Mouse (Mus musculus) NIH3T3 (cell line): ENCODE results near the gene Ebp.

ENCODE experiments used
- DNase-seq: peaks from one replicate; pipeline ENCODE4 v3.0.0-alpha.2; 2012; ENCODE audit warnings: low read depth

Gene Ebp

DNA sequence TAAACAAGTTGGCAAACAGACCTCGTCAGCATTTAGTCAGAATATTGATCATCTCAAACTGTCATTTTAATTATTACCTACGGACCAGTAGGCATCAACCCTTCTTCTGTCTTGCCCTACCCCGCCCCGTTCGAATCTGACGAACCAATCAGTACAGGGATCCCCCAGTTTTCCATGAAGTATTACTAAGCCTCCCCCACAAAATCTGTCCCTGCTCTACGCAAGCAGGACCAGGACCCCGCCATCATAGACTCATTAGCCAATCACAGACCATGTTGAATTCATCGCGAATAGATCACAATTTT is at the start of gene Ebp:
TSS of gene Ebp (minus strand) at position 94 of the 305 bp plus-strand sequence.
- DNase-seq: no peak

DNA sequence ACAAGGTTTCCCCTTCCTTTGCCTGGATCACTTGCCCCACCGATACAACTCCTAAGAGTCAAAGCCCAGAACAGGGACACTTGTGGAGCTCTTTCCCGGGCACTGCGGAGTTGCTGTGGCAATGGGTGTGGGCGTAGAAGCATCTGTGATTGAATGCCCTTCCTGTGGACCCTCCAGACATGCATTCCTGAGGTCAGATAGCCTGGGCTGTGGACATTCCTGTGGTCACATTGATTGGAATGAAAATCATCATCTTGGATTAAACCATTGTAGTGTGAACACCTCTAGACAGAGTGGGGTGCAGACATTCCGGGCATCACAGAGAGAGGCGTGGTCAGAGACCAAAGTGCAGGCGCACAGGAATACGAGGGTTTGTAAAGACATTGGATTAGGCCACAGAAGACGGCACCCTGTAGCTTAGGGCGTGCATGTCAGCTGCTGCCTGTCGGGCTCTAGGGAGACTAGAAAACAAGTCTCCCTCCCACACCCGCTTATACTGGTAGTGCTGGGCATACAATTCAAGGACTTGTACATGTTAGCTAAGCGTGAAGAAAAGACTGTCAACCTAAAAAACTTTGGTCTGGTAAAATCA is 45.6 kb upstream of the Ebp start:
- DNase-seq: peak; percentile 44

DNA sequence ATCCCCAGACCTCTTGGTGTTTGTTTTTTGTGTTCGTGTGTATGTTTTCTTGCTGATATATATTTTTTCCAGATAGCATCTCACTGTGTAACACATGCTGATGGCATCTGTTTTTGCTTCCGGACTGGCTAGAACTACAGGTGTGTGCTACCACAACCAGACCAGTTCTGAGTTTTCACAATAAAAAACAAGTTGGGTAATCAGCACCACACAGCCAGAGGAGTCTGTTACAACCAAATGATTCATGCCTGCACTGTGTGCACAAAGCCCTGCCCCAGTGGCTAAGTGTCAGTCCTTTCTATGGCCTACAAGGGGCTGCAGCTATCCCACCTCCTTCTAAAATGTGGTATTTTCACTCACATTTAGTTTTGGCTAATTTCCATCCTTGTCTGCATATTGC is 43.4 kb upstream of the Ebp start:
- peak; percentile 54 for DNase-seq

DNA sequence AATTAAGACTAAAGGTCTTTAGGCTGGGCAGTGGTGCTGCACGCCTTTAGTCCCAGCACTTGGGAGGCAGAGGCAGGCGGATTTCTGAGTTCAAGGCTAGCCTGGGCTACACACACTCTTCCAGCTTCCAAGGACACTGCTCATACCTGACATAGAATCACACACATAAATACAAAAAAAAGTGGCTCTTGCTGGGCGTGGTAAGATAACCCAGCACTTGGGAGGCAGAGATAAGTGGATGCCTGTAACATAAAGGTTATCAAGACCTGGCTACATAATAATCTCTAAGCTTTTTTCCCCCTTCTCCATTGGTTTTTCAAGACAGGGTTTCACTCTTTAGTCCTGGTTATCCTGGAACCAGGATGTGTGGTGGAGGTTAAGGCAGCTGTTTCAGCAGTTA is 40.3 kb upstream of the Ebp start:
- DNase-seq: no peak

DNA sequence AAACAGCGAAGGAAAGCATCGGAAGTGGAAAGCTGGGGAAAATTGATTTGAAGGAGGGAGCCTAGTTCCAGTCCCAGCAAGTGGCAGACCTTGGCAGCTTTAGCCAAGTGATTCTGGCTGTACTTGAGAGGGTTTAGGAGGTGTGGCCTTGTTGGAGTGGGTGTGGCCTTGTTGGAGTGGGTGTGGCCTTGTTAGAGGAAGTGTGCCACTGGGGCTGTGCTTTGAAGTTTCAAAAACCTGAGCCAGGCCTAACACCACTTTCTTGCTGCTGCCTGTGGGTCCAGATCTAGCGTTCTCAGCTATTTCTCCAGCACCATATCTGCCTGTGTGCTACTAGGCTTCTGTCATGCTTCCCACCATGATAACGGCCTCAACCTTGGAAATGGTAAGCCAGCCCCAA is 37.0 kb upstream of the Ebp start:
- DNase-seq: peak; percentile 14

DNA sequence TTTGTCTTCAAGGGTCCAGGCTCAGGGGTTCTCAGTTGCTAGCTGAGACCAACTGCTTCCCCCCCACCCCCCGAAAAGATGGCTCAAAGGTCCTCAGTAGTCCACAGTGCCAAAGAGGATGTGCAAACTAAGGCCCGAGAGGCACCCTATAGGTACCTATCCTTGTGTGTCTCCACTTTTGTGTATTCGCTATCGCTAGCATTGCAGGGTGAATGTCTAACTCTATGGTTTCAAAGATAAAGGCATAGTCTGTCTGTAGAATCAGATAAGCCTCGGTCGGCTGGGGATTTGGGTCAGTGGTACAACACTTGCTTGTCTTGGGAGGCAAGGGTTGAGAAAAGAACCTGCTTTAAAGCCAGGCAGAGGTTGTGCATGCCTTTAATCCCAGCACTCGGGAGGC is 30.2 kb upstream of the Ebp start:
- DNase-seq: no peak

DNA sequence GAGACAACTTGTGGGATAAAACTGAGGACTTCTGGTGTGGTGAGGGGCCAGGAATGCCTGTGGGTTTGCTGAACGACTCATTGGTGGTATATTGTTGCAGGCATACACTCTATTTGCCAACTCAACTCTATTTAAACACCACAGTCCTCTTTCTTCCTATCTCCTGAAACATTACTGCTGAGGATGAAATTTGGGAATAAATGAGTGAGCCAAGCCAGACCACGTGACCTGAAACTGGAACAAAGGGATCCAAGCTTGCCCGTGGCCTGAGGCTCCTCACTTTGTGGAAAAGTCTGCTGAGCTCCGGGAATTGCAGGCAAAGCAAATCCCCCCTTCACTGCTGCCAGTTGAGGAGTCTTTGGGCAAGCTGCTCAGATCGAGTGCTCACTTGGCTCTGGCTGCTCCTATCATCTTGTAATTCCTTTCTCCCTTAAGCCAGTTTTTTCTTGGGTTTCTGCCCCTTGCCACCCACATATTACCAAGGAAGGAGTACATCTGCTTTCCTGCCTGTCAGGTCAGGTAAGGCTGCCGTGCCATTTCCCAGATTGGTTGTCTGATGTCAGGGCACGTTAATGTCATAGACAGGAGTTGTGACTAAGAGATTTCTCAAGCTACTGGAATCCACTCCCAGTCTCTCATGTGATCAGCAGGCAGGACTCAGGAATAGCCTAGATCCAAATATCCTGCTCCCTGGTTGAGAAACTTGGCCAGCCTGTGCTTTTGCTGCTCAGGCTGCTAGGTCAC is 29.5 kb upstream of the Ebp start:
- DNase-seq: peak; percentile 77

DNA sequence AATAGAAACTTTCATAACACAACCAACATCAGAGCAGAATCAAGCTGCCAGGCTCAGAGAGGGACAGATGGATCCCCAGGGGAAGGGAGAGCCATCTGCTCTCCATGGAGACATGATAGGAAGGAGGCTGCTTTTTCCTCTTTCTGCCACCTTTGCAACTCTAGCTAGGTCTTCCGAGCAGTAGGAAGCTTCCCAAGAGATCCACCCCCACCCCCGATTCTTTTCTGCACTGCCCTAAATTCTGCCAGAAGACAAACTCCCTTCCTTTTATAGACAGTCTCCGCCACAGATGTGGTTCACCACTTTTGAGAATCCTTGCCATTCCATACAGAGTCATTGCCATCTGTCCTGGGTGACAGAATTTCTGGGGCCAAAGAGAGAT is 29.0 kb upstream of the Ebp start:
- no peak for DNase-seq

DNA sequence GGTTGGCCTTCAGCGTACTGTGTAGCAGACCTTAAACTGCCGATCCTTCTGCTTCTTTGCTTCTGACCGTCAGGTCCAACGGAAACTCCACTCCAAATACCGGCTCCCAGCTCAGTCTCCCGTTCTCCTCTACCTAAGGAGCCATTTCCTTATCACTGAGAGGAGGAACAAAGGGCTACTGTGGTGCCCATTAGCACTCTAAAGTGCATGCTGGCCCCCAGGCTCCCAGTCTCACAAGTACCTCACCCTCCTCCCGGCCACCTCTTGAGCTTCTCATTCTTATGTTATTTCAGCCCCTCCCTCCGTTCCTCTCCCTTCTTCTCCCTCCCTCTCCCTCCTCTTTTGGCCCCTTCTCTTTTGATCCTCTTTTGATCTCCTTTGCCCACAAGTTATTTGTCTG is 26.3 kb upstream of the Ebp start:
- DNase-seq: no peak

DNA sequence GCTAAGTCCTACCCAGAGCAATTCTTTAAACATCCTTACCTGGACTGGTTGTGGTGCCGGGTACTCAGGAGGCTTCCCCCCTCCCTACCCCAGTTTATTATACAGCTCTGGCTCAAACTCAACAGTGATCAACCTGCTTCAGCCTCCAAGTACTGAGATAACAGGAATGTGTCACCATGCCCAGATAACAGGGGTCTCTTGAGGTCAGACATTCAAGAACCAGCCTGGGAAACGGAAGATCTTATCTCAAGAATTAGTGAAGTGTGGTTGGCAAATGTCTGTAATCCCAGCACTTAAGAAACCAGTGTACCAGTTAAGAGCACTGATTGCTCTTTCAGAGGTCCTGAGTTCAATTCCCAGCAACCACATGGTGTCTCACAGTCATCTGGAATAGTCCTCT is 24.8 kb upstream of the Ebp start:
- DNase-seq: no peak

DNA sequence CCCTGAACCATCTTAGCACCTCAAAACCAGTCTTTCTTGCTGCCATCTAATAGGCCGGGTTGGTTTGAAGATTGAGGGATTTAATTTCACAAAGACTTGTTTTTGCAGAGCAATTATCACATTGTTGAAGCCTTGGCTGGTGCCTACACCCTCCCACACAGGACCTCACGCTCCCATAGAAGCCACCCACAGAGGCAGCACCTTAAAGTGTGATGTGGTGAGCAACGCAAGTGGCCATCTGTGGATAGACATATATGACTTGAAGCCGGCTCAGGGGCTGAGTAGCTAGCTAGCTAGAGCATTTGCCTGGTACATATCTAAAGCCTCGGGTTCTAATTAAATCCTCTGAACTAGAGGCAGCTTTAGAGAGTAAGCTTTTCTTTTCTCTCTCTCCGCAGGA is 24.1 kb upstream of the Ebp start:
- no peak for DNase-seq

DNA sequence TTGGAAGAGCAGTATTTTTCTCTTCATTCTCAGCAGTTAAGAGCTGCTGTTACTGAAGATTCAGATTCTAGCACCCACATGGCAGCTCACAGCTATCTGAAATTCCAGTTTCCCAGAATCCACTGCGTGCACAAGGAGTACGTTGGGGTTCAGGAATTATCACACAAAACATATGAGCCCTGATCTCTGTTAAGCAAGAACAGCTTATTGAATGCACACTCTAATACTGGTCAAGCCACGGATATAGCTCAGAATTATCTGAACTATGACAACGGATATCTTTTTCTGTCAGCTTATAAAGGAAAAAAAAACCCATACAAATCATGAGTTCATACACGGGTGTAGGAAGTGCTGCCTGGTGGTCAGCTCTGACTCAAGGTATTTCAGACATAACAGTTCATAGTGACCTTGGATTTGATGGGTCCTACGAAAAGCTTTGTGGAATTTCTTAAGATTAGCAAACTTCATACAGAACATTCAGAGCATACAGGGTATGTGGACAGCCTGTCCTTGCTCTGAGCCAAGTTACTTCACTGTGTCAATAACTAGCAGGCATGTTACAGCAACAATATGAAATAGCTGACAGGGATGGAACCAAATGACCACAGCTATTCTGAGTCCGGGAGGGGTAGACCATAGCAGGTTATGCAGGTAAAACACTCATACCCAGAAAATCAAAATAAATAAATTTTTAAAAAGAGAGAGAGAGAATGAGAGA is 18.3 kb upstream of the Ebp start:
- DNase-seq: no peak

DNA sequence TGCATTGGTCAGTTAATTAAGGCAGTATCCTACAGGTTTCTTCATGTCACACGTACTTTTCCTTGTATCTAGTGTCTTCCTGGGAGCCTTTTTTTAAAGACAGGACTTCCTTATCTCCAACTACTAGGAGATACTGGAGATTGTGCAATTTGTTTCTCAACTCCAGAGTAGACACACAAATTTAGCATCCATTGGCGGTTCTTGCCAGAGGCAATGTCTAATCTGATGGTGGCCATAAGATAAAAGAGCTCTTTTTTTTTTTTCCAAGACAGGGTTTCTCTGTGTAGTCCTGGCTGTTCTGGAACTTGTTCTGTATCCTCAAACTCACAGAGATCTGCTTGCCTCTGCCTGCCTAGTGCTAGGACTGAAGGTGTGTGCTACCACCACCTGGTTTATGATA is 16.4 kb upstream of the Ebp start:
- DNase-seq: no peak

DNA sequence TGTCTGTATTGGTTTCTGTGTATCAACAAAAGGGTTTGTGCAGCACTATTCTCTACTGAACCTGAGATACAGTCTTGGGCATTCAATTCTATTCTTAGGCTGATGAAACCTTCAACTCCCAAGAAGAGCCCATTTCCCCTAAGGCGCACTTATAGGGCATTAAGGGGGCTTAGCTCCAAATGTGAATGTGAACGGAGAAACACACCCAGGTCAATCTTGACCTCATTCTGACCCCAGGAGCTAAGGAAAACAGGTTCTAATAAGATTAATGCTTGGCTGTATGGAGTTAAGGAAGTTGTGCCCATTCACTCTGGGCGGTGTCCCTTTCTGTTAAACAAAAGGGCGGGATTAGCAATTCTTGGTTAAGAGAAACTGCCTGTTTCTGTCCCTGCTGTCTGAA is 13.9 kb upstream of the Ebp start:
- DNase-seq: no peak

DNA sequence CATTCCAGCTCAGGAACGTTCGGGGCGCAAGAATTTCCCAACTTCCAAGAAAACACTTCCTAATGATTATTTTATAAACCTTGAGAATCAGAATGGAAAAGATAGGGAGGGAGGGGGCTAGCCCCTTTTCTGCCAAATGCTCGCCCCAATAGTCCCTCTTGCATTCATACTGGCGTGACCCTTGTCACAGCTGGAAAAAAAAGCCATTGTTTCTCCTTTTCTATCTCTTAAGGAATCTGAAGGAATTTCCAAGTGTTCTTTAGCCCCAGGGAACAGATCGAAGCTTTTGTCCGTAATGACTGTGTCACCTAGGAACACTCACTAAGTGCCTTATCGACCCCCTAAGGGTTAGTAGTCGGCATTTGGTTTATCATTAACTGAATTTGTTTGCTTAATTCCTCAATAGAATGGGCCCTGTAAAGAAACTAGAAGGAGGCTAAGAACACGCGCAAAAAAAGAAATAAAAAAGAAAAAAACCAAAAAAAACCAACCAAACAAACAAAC is 13.4 kb upstream of the Ebp start:
- no peak for DNase-seq

DNA sequence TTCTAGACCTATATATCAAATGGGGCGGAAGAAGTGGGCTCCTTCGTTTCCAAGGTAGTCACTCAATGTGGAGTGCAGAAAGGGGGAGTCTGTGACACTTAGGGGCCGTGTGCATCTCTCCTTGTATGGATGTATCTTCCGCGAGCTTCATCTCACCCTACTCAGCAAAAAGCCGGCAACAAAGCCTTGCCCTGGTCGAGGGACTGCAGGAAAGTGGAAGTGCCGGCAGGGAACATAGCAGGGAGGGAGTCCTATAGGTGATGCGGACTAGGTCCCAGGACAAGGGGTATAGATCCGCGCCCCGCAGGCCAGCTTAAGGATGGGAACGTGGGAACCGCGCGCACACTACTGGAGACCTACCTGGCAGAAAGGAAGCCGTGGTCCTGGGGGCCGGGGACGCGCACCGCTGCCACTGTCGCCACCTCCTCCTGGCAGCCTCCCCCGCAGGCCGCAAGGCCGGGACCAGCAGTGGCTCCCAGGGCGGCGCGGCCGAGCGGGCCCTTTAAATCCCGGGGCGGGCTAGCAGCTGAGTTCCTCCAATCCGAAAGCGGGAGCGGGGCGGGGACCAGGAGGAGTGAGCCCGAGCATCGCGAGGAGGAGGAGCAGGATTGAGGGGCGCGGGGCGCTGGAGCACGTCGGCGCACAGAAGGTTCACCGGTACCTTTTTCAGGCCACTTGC is 12.8 kb upstream of the Ebp start, which contains the start of gene Porcn:
TSS of gene Porcn (minus strand) at position 511 of the 679 bp plus-strand sequence.
- peak; percentile 84 for DNase-seq

DNA sequence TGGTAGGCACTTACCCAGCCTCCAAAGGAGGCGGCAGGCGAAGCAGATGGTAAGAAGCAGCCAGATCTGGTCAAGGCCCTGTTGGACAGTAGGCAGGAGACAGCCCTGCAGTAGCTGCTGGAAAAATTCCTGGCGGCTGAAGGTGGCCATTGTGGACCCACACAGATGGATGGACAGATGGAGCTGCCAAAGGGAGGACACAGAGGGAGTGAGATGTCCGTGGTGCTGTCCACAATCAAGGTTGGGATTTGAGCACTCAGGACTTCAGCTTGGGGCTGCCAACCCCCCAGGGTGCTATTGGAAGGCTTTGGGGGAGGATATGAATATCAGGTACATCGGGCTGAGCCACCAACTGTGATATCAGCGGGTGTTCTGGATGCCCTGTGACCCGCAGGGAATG is 12.2 kb upstream of the Ebp start:
- no peak for DNase-seq

DNA sequence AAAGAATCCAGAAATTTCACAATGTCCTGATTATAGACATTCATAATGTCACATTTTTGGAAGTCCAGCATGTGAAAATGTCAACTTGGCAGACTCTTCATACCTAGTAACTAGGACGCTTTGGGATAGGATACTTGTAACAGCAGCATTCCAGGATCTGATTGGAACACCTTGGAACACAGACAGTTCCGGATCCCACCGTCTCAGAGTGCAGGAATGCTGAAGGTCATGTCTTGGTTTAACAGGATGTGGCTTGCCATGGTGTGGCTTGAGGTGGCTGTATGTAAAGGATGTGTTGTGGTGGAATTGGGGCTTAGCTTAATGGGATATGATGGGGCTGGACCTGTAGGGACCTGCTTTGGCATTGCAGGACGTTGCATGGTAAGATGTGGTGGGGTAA is 11.8 kb upstream of the Ebp start:
- no peak for DNase-seq

DNA sequence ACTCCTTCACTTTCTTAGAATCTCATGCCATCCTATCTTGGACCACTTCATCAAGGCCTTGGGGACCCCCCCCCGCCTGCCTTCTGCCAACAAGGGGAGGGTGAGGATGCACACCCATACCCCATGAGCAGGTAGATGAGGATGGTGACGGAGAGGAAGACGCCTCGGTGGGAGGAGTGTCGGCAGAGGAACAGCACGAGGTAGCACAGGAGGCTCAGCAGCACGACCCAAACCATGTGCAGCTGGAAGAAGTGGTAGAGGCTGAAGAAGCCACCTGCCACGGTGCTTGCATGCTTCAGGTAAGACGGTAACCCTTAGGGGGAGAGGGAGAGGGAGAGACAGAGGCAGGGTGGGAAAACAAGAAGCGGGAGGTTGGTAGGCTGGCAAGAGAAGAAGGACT is 10.8 kb upstream of the Ebp start:
- no peak for DNase-seq

DNA sequence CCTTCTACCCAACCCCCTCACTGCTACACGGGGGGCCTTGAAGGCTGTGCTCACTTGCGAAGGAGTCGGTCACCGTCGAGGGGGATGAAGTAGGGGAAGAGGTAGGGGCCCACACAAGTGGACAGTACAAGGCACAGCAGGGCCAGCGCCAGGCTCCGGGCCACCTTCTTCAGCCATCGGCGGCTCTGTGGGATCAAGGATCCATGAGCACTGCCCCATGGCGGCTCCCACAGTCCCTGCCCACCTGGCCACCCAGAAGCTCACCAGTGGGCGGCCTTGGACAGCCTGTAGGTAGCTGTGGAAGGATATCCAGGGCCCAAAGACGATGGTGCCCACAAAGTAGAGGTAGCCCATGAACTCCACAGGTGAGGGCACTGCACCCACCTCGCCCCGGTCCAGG is 9.8 kb upstream of the Ebp start:
- DNase-seq: no peak

DNA sequence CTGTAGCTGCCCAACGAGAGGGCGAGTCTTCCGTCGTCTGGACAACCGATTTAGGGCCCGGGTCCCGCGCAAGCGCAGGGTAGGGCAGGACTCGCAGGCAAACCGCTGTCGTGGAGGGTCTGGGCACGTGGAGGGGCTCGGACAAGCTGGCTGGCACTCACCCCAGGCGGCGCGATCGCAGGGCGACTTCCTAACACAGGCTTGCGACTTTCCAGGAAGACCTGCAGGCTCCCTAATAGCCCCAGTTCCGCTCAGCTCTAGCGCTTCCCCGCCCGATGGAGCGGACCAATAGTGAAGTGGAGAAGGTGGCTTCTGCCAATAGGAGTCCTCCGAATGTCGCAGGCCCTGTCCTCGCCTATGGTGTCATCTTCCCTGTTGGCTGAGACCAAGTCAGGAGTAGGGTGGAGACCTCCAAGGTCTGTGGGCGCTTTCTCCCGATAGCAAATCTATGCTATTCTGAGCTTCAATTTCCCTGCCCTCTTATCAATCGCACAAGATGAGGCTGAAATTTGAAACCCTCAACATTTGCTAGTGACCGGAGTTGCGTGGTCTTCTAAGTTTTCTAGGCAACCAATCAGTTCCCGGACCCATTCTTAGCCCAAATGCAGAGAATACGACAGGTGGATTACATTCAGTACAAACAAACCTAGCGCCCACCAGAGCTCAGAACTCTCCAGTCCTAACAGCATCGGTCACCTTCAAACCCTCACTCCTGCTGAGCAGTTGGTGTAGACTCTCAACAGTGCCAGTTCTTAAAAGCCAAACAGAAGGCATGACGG is 483 bp downstream of the Ebp start:
- peak; percentile 76 for DNase-seq

DNA sequence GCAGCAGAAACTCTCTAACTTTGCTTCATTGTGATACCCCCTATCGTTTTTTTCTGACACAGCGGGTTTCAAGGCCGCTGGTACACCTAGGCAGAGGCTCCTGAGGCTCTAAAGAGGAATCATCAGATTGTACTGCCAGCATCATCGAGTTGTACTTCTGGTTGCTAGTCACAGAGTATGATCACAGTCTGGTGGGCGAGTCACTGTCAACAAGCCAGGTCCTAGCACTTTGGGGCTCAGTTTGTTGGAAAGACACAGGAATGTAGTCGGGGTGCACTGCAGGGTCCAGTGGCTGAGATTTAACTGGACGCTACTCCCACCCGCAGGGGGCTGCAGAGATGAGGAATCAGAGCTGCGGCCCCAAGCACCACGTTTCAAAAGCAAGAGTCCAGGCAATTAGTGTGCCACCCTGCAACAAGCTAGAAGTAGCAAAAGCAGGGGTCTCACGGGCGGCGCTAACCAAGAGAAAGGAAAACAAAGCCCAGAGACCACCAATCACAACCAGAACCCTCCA is 1.1 kb downstream of the Ebp start:
- peak; percentile 43 for DNase-seq
